Mouse (Mus musculus) spleen, adult 2 months (tissue): ENCODE results near the gene Psmb1.

Experiments
- CTCF ChIP-seq: fragments of 200-500 bp; IDR thresholded peaks from 2 replicates; pipeline ENCODE4 v1.5.1; 2011; ENCODE audit warnings: mild to moderate bottlenecking, inconsistent platforms; ENCODE audit not compliant: insufficient read depth, insufficient read length, insufficient replicate concordance; ENCODE audit errors: extremely low read depth
- POLR2A ChIP-seq: fragments of 200-500 bp; IDR thresholded peaks from 2 replicates; pipeline ENCODE4 v1.6.1; 2011; ENCODE audit warnings: low read depth, low read length, inconsistent platforms

DNA sequence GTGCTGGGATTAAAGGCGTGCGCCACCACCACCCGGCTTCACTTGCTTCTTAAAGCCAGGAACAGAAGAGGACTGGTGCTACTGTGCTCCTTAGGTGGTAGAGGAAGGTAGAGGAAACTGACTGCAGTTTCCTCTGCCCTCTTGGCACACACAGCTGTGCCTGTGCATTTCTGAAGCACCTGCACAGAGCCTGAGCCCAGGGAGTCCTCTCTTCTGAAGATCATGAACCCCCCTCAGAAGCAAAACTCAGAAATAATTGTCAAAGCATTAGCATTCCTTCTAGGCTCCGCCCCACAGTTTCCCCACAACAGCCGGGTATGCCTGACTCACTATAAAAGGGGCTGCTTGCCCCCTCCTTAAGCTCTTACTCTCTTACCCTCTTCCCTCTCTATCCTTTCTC, 51.7 kb downstream of the Psmb1 start:
- TF ChIP-seq CTCF = no peak
- TF ChIP-seq POLR2A = no peak
